Mouse (Mus musculus): ENCODE results near the gene Ano2. TPM values are rescaled to one million over a fixed set of nuclear protein-coding genes. Genes with fewer than 3 reads are reported as not detected.

The Ano2 gene
- polyA plus RNA-seq, 2 experiments from 2014 or later, result not detected

DNA sequence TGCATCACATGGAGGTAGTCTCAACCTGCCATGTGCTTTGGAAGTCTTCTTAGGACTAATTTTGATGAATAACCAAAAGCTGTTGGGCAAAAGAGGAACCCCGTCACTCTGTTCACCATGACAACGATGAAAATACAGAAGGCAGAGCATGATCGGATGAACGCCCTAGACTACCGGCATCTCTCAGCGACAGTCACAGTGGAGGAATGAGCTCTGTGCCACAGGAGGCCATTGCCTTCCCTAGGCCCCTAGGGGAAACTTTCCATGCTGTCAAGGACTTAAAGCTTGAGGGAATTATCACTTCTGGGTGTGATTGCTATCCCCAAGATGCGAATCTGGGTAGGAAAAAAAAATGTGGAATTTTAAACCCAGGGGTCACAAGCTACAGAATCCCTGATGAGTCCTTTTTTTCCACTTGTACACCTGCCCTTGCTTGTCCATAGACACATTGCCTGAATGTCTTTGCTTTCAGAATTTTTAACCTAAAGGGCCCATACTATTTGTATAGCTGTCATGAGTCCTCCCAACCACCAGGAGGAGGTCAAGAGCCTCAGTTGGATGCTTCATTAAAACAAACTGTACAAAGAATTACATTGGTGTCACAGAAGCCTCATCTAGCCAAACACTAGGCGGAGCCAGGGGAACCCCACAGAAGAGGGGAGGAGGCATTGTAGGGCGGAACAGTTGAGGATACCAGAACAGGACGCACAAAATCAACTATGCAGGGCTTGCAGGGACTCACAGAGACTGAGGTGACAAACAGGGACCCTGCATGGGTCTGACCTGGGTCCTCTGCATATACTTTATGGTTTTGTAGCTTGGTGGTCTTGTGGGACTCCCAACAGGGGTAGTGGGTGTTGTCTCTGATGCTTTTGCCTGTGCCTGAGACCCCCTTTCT is 53.2 kb downstream of the Ano2 start:
- ATAC-seq, result no peak

GRCm38 (mm10) chr6:125747322-125747930 is 57.2 kb downstream of the Ano2 start:
- no peak for ATAC-seq

DNA sequence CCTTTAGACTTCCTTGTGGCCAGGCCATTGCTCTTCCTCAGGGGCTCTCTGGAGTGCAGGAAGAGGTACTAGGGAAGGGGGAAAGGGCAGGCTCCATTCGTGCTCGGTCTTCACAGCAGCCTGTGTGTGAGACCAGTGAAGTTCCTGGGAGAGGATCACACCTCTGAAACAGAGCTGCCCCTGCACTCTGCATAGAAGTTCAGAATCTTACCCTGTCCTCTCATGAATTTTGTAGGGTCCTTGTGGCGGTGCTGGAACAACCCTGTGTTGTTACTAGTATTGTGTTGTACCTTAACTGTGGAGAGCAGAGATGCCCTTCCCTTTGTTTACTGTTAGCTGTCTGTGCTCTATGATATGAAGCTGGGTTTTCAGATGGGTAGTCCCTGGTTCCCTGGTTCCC is 58.4 kb downstream of the Ano2 start:
- no peak for ATAC-seq

DNA sequence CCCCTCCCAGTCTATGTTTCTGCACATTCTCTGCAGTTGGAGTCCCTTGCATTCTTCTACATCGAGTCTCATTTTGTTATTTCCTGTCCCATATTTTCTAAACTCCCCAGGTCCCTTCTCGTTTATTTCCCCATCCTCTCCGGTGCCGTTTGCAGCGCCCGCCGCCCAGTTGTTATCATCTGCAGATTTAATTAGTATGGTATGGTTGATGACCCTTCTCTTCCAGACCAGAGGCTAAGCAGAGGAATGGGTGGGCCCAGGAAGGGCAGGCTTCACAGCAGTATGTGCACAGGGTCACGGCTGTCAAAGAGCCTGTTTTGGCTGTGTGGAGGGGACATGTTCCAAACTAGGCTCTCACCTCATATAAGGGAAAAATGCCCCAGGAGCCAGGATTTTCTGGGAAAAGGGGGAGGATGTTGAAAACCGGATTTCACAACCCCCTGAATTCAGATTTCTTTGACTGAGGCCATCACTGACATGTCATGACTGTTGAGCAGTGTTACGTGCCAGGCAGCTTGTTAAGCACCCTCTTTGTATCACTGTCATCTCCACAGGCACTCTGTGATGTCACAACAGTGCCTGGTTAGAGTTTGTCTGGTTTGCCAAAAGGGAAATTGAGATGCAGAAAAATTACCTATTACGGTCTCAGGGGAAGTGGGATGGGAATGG is 72.8 kb downstream of the Ano2 start:
- ATAC-seq, result no peak

GRCm38 (mm10) chr6:125773256-125773655 is 83.0 kb downstream of the Ano2 start:
- no peak for ATAC-seq

DNA sequence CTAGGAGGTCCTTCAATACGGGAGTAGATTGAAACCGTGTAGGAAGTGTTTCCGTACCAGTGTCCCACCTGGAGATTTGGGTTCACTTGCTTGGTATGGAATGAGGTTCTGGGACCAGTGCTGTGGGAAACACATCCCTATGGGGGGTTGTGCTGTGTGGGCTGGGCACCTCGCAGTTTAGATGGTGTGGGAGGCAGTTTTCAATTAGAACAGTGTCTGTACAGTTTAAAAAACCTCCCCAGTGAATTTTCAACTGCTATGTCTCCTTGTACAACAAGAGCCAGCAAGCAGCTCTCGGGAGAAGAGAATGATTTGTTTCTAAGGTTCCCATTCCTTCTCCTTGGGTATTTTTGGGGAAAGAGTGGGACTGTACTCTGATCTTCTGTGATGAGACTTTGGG is 86.1 kb downstream of the Ano2 start:
- no peak for ATAC-seq

DNA sequence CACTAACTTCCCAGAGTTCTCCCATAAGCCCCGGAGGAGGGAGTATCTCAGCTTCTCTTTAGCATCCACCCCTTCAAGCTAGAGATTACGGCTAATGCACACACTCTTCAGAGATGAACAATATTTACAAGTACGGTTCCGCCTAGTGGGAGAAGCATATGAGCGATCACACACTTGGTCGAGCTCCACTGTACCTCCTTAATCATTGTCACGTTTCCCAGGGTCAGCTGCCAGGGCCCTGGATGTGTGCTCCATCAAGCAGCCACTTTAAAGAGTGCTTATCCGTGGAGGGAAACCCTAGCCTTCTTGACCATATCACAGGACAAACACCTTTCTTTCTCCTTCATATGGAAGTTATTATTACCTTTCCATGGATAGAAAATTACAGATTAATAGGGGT is 112.7 kb downstream of the Ano2 start:
- ATAC-seq, result no peak

DNA sequence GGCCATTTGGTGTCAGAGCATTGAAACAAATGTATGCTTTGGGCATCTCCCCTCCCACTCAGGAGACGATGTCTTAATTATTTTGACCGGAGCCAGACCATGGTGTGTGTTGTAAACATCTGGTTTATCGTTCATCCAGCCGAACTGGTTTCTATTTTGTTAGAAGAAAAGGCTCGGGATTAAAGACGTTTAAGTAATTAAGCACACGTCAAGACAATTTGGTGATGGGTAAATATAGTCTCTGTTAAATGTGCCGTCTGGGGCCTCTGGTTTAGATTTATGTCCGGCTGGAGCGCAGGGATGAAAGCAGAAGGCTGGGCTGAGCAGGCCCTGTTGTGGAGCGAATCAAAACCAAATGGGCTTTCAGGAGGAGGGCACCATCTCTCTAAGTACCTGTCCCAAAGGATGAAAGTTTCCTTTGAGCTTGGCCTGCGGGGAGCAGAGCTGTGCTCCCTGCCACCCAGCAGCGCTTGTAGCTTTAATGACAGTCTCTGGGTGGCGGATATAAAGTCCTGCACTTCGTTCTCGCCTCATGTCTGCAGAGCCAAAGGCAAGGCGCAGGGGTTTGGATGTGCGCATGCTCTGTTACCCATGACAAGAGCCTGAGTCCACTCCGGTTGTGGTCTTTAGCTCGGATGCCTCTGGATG is 113.3 kb downstream of the Ano2 start:
- ATAC-seq, result no peak

DNA sequence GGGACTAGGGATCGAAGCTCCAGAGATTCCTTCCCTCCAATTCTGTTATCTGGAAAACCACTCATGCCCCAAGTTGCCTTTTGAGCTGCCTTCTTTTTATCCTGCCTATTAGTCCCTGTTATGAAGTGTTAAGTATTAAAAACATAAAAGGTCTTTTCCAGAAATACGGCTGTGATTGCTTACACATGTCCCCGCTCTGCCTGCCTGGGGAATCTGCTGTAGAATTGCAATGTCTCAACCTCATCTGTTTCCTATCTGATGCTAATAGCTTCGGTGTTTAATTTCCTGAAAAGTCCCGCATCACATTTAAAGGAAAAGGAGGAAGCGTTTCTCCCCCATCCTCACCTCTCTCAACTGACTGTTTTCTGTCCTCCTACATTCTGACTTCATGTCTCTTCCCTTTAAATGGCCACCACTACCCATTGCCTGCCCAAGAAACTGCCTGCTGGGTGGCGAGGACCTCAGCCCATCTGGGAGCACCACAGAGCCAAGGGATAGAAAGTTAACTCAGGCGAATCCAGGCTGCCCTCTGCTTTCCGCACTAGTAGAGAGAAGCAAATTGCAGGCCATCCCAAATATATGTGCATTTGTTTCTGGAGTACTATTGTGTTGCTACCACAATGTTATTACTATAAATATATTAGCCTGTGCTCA is 118.9 kb downstream of the Ano2 start:
- no peak for ATAC-seq

DNA sequence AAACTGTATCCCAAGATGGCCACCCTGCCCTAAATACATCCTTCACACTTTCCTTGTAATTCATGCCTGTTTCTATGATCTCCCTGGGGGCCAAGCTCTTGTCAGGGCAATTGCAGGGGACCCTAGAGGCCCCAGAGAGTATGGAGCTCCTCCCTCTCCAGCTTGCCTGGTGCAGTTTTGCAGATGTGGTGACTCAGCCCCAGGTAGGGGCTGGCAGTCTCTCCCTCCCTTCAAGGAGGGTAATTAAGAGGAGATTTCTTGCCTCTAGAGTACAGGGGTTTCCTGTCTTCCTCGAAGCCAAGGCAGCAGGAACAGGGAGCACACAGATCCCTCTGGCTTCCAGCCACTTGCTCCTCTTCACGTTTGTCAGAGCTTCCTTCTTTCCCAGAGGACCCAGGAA is 121.2 kb downstream of the Ano2 start:
- ATAC-seq, result no peak

- ATAC-seq, result no peak
Observed at GRCm38 (mm10) chr6:125838121-125838520, 147.9 kb downstream of the Ano2 start.

DNA sequence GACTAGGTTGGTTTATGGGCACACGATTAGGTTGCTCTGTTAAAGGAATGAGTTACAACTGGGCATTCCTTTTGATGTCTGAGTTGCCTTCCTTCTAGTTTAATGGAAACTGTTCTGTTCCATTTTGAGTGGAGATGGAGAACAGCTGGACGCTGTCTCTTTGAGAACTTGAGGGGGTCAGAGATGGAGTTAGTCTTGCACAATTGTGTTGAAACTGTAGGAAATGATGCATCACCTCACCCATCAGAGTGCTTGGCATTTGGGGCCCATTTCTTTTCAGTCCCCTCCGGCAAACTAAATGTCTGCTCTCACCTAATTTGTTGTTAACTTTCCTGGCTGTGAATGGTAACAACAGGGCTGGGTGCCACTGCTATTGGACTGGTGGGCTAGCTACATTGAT is 151.1 kb downstream of the Ano2 start:
- ATAC-seq, result no peak

DNA sequence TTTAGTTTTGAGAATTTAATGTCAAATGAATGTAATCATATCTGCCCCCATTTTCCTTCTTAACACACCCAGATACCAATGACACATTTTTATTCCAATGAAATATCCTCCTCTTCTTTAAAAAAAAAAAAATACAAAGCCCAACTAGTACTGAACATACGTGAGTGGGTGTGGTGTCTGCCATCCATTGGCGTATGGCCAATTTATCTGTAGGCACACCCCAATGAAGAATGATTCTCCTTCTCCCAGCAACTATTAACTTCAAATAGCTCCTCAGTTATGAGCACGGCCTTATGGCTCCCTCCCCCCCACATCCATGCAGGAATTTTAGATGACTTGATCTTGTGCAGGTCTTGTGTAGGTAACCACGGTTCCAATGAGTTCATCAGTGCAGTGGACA is 161.0 kb downstream of the Ano2 start:
- no peak for ATAC-seq

DNA sequence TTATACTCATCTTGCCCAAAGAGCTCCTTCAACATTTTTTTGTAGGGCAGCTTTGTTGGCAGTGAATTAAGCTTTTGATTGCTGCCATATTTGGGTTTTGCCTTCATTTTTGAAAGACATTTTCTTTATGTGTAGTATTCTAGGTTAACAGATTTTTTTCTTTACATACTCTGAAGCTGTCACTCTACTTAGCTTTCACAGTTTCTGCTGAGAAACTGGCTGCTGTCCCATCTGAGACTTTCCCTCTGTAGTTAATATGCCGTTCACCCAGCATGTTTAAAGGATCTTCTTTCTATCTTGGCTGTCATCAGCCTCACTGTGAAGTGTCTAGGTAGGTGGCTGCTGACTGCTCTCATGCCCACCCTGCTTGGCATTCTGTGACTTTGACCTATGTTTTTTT is 168.1 kb downstream of the Ano2 start:
- ATAC-seq, result no peak

DNA sequence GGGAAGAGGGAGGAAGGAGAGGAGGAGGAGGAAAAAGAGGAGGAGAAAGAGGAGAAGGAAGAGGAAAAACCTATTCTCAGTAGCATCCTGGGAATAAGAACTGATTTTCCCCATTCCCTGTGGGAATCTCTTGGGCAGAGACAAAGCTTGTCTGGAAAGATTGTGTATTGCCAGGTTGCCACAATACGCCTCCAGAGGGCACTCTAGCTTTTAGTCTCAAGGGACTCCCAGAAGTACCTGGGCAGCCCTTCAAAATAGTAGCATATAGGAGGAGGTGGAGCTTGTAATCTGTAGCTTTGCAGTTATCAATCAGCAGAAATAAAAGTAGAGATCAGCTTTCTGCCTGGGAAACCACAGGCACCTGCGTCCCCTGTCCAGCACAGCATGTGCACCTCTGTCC is 178.3 kb downstream of the Ano2 start:
- no peak for ATAC-seq

GRCm38 (mm10) chr6:125871482-125871881 is 181.3 kb downstream of the Ano2 start:
- ATAC-seq, result no peak

GRCm38 (mm10) chr6:125874742-125875141 is 184.5 kb downstream of the Ano2 start:
- no peak for ATAC-seq

GRCm38 (mm10) chr6:125876884-125877283 is 186.7 kb downstream of the Ano2 start:
- no peak for ATAC-seq

DNA sequence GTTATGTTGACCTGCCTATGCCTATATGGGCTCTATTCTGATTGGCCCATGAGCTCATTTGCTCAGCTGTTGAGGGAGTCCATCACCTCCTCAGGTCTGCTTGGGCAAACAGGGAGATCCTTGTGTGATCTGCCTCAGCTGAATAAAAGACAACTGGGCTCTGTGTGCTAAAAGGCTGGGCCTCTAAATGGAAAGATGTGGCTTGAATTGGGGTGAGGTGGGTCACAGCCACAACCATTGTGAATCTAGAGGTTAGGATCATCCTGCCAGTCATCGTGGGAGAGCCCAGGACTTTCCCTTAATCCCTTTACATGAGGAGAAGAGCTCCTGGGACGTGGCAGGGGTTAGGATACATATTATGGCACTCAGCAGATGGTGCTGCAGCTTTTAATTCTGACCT is 188.5 kb downstream of the Ano2 start:
- no peak for ATAC-seq

- ATAC-seq, result no peak
Observed at GRCm38 (mm10) chr6:125879306-125879705, 189.1 kb downstream of the Ano2 start.

DNA sequence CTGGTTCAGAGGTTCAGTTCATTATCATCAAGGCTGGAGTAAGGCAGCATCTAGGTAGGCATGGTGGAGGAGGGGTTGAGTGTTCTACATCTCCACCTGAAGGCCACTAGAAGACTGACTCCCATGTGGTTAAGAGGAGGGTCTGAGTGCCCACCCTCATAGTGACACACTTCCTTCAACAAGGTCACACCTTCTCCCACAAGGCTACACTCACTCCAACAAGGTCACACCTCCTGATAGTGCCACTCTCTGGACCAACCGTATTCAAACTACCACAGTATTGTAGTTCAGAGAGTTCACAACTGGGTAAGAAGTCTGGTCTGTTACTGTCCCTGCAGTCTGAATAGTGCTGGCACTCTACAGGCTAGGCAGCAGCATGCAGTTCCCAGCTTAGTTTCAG is 198.4 kb downstream of the Ano2 start:
- no peak for ATAC-seq

DNA sequence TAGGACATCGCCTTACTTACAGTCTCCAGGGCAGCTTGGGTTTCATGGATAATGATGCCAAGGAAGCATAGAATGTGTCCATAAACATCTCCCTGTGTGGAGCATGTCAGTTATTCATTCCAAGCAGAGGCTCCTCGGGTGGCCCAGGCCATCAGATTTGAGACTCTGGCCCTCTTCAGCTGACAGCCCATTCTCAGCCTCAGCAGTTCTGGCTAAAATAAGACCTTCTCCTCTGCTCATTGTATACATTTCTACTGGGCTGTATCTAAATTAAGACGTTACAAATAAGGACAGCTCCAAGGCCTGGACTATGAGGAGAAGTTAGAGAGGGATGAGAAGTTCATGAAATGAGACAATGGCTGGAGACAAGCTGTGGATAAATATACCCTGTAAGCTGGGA is 204.1 kb downstream of the Ano2 start:
- no peak for ATAC-seq

DNA sequence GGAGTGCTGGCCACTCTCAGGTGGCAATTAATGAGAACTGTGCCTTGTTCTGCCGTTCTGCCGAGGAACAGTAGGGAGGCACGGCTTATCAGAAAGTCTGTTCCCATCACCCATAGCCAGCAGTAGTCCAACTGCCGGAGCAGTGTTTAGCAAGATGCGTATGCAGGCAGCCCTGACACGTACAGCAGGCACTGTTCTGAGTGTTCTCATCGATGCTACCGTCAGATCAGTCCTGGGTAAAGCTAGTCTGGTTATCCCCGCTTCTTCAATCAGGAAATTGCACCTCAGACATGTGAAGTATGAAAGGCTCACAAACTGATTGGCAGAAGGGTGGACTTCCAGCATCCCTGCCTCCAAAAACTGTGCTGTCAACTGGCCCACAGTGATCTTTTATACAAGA is 224.2 kb downstream of the Ano2 start:
- no peak for ATAC-seq
